Mouse (Mus musculus): Measurements from ENCODE around the gene Dnajb13. TPM values are rescaled to one million over a fixed set of nuclear protein-coding genes. Genes with fewer than 3 reads are reported as not detected.

Dnajb13 gene
- total RNA-seq, 2 experiments from 2014 or later: 0.36 to 0.66 TPM

DNA sequence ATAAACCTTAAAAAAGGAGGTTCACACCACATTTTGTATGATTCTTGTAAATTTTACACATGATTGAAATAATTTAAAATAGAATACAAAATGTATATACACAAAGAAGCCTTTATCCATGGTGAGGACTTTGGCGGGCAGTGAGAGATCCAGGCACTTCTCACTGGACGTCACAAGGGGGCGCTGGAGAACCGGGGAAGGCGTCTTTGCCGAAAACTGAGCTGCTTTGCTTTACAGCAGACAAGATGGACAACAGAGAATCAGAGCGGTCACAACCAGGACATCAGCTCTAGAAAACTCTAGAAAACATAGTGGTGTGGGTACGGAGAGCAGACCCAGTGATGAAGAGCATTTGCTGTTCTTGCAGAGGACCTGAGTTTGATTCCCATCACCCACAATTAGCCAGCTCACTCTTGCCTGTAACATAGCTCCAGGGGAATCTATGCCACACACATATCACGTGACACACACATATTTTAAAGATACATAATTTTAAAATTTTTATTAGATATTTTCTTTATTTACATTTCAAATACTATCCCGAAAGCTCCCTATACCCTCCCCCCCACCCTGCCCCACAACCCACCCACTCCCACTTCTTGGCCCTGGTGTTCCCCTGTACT is 6.0 kb upstream of the Dnajb13 start:
- peak; percentile 72 to 81 for DNase-seq (ENCODE audit: low spot score in 2 of 2)
- intact Hi-C loops (cut with DNase I): loop anchor here (5.0 to 10.0 kb wide), 3 partner anchors 117 to 344 kb away; partner anchors contain the start of gene Relt

DNA sequence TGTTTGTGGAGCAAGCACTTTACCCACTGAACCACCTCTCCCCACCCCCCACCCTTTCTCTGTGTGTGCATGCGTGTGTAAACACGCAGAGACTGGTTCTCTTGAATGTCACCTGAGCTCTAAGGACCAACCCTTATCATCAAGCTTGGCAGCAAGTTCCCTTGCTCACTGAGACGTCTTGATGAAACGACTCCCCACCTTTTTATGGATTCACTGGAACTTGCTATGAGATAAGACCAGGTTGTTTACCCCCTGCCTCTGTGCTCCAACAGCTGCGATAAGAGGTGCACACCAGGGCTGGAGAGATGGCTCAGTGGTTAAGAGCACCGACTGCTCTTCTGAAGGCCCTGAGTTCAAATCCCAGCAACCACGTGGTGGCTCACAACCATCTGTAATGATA is 5.4 kb upstream of the Dnajb13 start:
- intact Hi-C loops (cut with DNase I): loop anchor here (5.0 to 10.0 kb wide), 3 partner anchors 117 to 345 kb away; partner anchors contain the start of gene Relt
- DNase-seq (ENCODE audit: low spot score in 2 of 2): no peak

GRCm38 (mm10) chr7:100511602-100512001 is 3.2 kb downstream of the Dnajb13 start:
- no peak for DNase-seq (ENCODE audit: low spot score in 2 of 2)
- intact Hi-C loops (cut with DNase I): no loop called here

- no peak for DNase-seq (ENCODE audit: low spot score in 2 of 2)
- intact Hi-C loops (cut with DNase I): no loop called here
Measured at GRCm38 (mm10) chr7:100508670-100509069, 6.1 kb downstream of the Dnajb13 start.

DNA sequence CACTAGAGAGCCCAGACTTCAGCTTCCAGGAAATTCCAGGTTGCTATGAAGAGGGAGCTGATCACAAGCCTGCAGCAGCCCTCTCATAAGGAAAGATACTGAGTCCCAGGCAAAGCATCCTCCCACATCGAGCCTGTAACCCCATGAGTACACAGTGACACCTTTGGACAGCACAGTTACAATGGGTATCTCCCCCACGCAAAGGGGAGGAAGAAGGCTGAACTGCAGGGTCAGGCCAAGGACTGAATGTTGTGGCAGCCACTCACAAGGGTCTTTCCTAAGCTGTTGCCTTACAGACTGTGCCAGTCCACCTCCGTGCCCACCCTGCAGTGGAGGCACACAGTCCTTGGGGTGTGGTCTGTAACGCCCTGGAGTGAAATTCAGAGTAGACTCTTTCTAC is 8.3 kb downstream of the Dnajb13 start:
- no peak for DNase-seq (ENCODE audit: low spot score in 2 of 2)
- intact Hi-C loops (cut with DNase I): no loop called here

GRCm38 (mm10) chr7:100504740-100505487 is 9.8 kb downstream of the Dnajb13 start:
- no peak for DNase-seq (ENCODE audit: low spot score in 2 of 2)
- intact Hi-C loops (cut with DNase I): no loop called here

DNA sequence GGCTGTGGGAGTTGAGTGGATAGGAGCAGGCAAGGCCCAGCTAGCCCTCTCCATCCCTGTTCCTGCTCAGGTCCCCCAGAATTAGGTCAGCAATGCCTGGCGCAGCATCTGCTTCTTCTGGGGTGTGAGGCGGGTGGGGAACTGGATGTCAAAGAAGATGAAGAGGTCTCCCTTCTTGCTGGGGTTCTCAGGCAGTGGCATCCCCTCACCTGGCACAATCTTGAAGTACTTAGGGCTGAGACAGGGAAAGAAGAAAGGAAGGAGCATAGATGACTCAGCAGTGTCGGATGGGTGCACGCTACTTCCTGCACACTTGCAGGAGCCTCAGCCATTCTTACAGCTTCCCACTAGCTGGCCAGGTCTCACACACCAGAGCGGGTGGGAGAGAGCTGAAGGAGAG is 11.7 kb downstream of the Dnajb13 start:
- DNase-seq (ENCODE audit: low spot score in 2 of 2): no peak
- intact Hi-C loops (cut with DNase I): no loop called here

DNA sequence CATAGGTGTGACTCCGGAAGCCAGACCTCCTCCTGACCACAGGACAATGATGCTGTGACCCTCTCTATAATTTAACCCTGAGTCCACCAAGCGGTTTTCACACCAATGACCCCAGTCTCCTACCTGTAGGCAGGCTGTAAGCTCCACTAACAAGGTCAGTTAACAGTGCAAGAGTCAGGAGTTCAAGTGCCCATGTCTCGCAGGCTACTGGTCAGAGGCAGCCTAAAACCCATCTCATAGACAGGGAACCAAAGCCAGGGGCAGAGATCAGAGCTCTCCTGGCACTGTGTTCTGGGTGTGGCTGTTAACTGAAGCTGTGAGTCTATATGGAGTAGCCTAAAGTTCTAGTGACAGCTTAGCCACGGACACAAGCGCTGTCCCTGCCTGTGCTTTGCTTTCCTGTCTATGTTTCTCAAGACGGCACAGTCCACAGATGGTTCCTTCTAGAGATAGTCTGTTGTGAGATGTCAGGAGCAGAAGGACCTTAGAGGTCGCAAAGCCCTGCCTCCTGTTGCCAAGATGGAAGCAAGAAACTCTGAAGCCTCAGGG is 12.3 kb downstream of the Dnajb13 start:
- intact Hi-C loops (cut with DNase I): no loop called here
- no peak for DNase-seq (ENCODE audit: low spot score in 2 of 2)

- DNase-seq (ENCODE audit: low spot score in 2 of 2): no peak
- intact Hi-C loops (cut with DNase I): no loop called here
Measured at GRCm38 (mm10) chr7:100501844-100502373, 12.9 kb downstream of the Dnajb13 start.

GRCm38 (mm10) chr7:100501027-100501843 is 13.5 kb downstream of the Dnajb13 start:
- DNase-seq (ENCODE audit: low spot score in 2 of 2): no peak
- intact Hi-C loops (cut with DNase I): no loop called here

- intact Hi-C loops (cut with DNase I): no loop called here
- no peak for DNase-seq (ENCODE audit: low spot score in 2 of 2)
Measured at GRCm38 (mm10) chr7:100500276-100500977, 14.3 kb downstream of the Dnajb13 start.

GRCm38 (mm10) chr7:100499465-100499864 is 15.3 kb downstream of the Dnajb13 start:
- intact Hi-C loops (cut with DNase I): no loop called here
- DNase-seq (ENCODE audit: low spot score in 2 of 2): no peak

DNA sequence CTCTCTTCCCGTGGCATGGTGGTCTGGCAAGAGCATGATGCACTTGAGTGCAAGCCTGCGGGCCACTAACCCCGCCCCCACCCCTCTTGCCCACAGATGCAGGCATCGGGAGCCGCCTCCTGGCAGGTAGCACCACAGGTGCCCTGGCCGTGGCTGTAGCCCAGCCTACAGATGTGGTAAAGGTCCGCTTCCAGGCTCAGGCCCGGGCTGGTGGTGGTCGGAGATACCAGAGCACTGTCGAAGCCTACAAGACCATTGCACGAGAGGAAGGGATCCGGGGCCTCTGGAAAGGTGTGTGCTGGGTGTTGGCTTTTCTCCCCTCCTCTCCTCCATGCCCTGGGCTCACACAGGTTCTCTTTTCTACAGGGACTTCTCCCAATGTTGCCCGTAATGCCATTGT is 16.8 kb downstream of the Dnajb13 start:
- no peak for DNase-seq (ENCODE audit: low spot score in 2 of 2)
- intact Hi-C loops (cut with DNase I): no loop called here

DNA sequence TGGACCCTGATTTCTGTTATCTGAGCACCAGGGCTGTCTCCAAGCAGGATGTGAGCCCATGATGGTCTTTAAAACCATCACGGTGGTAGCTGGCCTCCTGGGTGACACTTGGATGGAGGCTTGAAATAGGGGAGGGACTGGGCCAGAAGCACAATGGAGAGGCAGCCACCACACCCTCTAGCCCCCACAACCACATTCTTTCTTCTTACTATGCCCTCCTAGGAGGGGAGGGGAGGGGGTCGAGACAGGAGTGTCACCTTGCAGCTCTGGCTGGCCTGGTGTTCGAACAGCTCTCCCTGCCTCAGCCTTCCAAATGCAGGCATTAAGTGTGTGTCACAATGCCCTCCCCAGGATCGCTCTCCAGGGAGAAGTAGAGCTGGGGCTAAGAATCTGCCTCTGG is 17.4 kb downstream of the Dnajb13 start:
- intact Hi-C loops (cut with DNase I): no loop called here
- DNase-seq (ENCODE audit: low spot score in 2 of 2): no peak

DNA sequence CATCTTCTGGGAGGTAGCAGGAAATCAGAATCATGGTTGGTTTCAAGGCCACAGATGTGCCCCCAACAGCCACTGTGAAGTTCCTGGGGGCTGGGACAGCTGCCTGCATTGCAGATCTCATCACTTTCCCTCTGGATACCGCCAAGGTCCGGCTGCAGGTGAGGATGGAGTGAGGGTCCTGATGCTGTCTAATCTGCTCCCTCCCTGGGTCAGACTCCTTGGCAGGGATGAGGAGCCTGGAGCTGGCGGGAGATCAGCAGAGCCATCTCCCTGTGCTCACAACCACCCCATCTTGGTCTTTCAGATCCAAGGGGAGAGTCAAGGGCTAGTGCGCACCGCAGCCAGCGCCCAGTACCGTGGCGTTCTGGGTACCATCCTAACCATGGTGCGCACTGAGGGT is 18.0 kb downstream of the Dnajb13 start:
- intact Hi-C loops (cut with DNase I): no loop called here

GRCm38 (mm10) chr7:100496371-100496770 is 18.4 kb downstream of the Dnajb13 start:
- intact Hi-C loops (cut with DNase I): no loop called here
- no peak for DNase-seq (ENCODE audit: low spot score in 2 of 2)

More for the DNA sequence above, 18.0 kb downstream of the Dnajb13 start:
- DNase-seq (ENCODE audit: low spot score in 2 of 2): no peak

DNA sequence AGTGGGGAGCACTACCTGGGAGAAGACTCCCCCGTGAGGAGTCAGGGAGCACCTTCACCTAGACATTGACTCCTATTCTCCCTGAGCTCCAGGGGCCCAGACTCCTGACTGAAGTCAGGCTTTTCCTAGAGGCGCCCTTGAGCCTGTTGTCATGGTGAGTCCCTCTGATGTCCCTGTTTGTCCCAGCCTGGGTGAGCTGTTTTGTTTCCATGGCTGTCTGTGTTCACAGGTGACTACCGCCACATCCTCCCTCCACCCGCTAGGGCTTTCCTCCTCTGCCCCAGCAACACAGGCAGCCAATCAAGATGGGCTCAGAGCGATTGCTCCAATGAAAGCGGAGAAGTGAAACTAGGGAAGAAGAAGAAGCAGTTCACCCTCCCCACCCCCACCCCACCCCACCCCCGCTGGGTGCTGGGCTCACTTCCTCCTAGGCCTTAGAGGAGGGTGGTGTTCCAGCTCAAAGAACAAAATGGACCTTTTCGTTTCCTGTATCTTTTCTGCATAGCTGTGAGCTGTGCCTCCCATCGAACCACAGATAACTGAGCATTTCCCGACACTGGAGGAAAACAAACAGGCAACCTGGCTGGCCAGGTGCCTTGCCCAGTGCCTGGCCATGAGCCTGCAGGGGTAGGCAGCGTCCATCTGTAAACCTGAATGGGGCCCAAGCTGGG is 19.0 kb downstream of the Dnajb13 start:
- intact Hi-C loops (cut with DNase I): no loop called here

DNA sequence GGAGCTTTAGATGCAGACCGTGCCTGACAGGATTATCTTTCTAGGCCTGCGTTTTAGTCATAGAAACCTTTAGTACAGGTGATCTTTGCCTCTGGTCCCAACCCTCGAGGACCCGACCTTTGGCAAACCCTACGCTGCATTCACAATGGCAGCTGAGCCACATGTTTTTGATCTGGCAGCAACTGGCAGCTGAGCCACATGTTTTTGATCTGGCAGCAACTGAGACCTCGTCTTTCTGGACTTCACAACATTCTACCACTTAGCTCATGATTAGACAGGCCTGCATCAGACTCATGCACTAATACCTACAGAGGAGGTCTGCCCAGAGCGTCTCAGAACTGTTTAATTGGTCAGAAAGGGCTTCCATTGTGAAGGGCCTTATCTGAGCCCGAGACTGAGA is 19.7 kb downstream of the Dnajb13 start:
- DNase-seq (ENCODE audit: low spot score in 2 of 2): no peak
- intact Hi-C loops (cut with DNase I): no loop called here

More for the DNA sequence above, 19.0 kb downstream of the Dnajb13 start:
- peak; percentile 74 to 95 for DNase-seq (ENCODE audit: low spot score in 2 of 2)
